Mouse (Mus musculus) hindbrain, embryonic 16.5 days (tissue): Measurements from ENCODE around the gene R3hdm4. TPM values are rescaled to one million over a fixed set of nuclear protein-coding genes. Genes with fewer than 3 reads are reported as not detected.
A peak's percentile ranks its signal among the peaks of the same experiment; 100 is the strongest.

ENCODE experiments used
- ATAC-seq: fragments of 200-750 bp; cut with Nextera tagmentation; 2 replicates; pipeline ENCODE4 v1.8.0; 2017; ENCODE audit warnings: moderate TSS enrichment, moderate library complexity
- H3K27ac ChIP-seq: fragments of 300-500 bp; sonication (generic); 2 replicates; pipeline ENCODE4 v1.5.1; 2014; ENCODE audit warnings: low read depth, mild to moderate bottlenecking, control low read depth, low read length, moderate library complexity
- H3K27me3 ChIP-seq: fragments of 300-500 bp; sonication (generic); replicated peaks from 2 replicates; pipeline ENCODE4 v1.6.1; 2014; ENCODE audit warnings: low read length; ENCODE audit not compliant: control insufficient read depth, insufficient read depth
- H3K36me3 ChIP-seq: fragments of 300-500 bp; sonication (generic); 2 replicates; pipeline ENCODE4 v1.6.1; 2014; ENCODE audit warnings: mild to moderate bottlenecking, low read length, moderate library complexity, mixed read lengths; ENCODE audit not compliant: control insufficient read depth, insufficient read depth
- H3K4me1 ChIP-seq: fragments of 300-500 bp; sonication (generic); 2 replicates; pipeline ENCODE4 v1.6.1; 2014; ENCODE audit warnings: low read depth, low read length; ENCODE audit not compliant: control insufficient read depth, insufficient read depth
- H3K4me2 ChIP-seq: fragments of 300-500 bp; sonication (generic); 2 replicates; pipeline ENCODE4 v1.6.1; 2014; ENCODE audit warnings: mild to moderate bottlenecking, low read length, control low read depth, moderate library complexity
- H3K4me3 ChIP-seq: fragments of 300-500 bp; sonication (generic); 2 replicates; pipeline ENCODE4 v1.5.1; 2014; ENCODE audit warnings: mild to moderate bottlenecking, low read length, control low read depth, moderate library complexity
- H3K9ac ChIP-seq: fragments of 300-500 bp; sonication (generic); 2 replicates; pipeline ENCODE4 v1.6.1; 2014; ENCODE audit warnings: low read depth, mild to moderate bottlenecking, control low read depth, low read length, moderate library complexity
- H3K9me3 ChIP-seq: fragments of 300-500 bp; sonication (generic); 2 replicates; pipeline ENCODE4 v1.6.1; 2014; ENCODE audit warnings: mild to moderate bottlenecking, low read length, moderate library complexity; ENCODE audit not compliant: control insufficient read depth
- WGBS: fragments of 180-500 bp; shearing (Covaris S2); extraction: QIAGEN DNeasy Blood & Tissue Kit; methylation state at CpG from one replicate; pipeline ENCODE4 v1.1.7; 2014; 5-methylcytosine and 5-hydroxymethylcytosine counted together
- polyA plus RNA-seq: library from polyadenylated mRNA; unstranded; fragments of >200 nt; fragmentation: Nextera tagmentation; extraction: Ambion mirVana; gene quantifications from 2 replicates; pipeline ENCODE4 v1.2.1, GENCODE M21; 2015

Gene R3hdm4
- polyA plus RNA-seq, 1 experiment from 2014 or later: 300 TPM

DNA sequence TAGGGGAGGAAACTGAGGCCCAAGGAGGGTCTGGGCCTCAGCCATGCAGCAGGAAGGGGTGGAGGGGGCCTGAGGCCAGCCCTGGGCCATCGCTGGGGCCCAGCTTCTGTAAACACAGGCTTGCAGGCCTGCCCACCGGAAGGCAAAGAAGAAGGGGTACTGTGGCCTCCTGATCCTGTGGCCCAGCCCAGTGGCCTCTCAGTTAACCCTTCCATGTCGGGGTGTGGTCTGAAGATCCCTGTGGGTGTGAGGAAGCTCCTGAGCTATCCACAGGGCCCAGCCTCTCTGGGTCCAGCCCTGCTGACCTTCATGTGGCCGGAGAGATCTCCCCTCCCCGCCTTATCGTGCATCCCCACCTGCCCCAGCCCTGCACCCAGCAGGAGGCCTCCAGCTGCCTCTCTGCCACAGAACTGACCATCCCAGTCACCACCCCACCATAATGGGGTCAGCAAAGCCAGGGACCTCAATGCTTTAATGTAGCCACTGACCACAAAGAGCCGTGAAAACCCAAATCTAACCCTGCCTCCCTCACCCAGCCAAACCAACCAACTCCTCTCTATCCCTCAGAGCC, 25.8 kb upstream of the R3hdm4 start:
- Histone ChIP-seq H3K9ac (no peak overlapping the region; the same call in 1 of the 2 replicates), H3K4me1 (peaks cover 4% of the 10 kb centered on the region; the same call in 1 of the 2 replicates), H3K4me2 (no peak overlapping the region), H3K4me3 (no peak overlapping the region), H3K36me3 (peaks cover 13% of the 10 kb centered on the region; the same call in 1 of the 2 replicates), H3K27ac (no peak overlapping the region), H3K9me3 (no peaks in the 10 kb centered on the region), H3K27me3 (no peaks in the 10 kb centered on the region)
- 15% methylated on average over 7 of the region's 7 CpGs for WGBS
- ATAC-seq: no peak

DNA sequence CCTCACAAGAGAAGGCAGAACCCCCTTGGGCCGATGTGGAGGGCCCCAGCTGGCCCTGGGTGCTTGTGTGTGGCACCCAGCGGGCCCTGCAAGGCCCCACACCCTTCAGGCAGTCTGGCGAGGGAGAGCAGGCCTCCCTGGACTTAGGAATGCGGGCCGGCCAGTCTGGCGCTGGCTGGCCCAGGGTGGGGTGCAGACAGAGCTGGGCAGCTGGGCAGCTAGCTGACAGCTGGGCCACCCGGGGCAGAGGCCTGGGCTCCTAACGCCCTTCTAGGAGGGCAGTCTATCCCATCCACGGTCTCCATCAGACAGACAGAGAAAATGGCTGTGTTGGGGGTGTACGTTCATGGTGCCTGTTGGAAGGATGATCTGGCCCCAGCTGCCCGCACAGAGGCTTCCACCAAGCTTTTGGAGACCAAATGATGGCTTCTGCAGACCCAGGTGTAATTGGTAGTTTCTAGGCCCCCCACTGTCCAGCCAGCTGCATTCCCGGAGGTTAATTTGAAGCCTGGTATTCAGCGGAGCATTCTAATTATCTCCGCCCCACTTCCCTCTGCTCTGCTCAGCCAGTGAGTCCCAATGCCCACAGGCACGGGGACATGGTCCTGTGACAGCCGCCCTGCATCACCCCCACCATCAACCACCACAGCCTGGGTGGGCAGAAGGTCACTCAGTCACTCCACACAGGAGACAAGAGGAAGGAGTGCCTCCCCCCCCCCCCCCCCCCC, 24.7 kb upstream of the R3hdm4 start:
- WGBS: 19% methylated on average over 16 of the region's 16 CpGs
- Histone ChIP-seq H3K9me3 (no peaks in the 10 kb centered on the region), H3K4me1 (peaks cover 4% of the 10 kb centered on the region; the same call in 1 of the 2 replicates), H3K9ac (0 out of 2 replicates have a peak overlapping the region, but pooled peaks have one; percentile 22), H3K4me2 (no peak overlapping the region), H3K27ac (peak overlapping the region; percentile 39; the same call in 1 of the 2 replicates), H3K27me3 (no peaks in the 10 kb centered on the region), H3K36me3 (peaks cover 7% of the 10 kb centered on the region; the same call in 1 of the 2 replicates), H3K4me3 (no peak overlapping the region)
- 0 out of 2 replicates have a peak, but pooled peaks have one; percentile 21 for ATAC-seq

DNA sequence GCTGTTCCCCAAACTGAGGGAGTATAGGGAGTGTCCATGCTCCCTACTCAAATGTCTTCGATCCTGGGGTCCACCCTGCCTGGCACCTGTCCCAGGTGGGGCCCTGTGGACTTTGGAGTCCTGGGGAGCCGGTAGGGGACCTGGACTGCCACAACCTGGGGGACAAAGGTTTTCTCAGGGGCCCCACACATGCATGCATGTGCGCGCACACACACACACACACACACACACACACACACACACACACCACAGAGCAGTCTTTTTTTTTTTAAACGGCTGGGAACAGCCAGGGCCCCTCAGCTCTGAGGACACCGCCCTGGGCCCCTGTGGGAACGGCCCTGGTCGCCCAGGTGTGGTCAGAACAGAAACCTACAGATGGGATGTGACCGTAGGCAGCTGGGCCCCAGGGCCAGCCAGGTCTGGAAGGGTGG, 22.5 kb upstream of the R3hdm4 start:
- no peak overlapping the region for H3K9ac ChIP-seq
- no peak for ATAC-seq
- H3K27me3 ChIP-seq: no peaks in the 10 kb centered on the region
- H3K36me3 ChIP-seq: 0 out of 2 replicates have a peak, but pooled peaks cover 2% of the 10 kb centered on the region
- no peaks in the 10 kb centered on the region for H3K9me3 ChIP-seq
- no peak overlapping the region for H3K27ac ChIP-seq
- peaks cover 4% of the 10 kb centered on the region; the same call in 1 of the 2 replicates for H3K4me1 ChIP-seq
- 80% methylated on average over 9 of the region's 9 CpGs for WGBS
- H3K4me2 ChIP-seq: no peak overlapping the region
- no peak overlapping the region for H3K4me3 ChIP-seq

DNA sequence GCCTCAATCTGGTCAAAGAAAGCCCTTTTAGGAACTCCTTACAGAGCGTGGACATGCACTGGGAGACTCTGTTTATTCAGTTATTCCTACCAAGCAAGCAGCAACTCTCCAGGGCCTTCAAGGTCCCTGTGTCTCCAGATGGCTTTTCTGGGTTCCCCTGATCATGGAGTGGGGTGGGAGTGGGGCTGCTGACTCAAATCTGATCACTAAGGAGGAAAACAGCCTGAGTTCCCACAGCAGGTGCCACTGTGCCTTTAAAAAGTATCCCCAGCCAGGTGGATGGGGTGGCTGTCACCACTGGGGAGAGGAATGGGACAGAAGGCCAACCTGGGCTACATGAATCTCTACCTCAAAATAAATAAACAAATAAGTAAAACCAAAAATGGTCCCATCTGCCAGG, 22.0 kb upstream of the R3hdm4 start:
- Histone ChIP-seq H3K27me3 (no peaks in the 10 kb centered on the region), H3K9me3 (no peaks in the 10 kb centered on the region), H3K36me3 (0 out of 2 replicates have a peak, but pooled peaks cover 2% of the 10 kb centered on the region), H3K4me1 (peaks cover 4% of the 10 kb centered on the region; the same call in 1 of the 2 replicates), H3K27ac (no peak overlapping the region), H3K4me3 (no peak overlapping the region), H3K9ac (no peak overlapping the region), H3K4me2 (no peak overlapping the region)
- ATAC-seq: no peak
- WGBS: 85% methylated on average over 1 of the region's 1 CpGs

DNA sequence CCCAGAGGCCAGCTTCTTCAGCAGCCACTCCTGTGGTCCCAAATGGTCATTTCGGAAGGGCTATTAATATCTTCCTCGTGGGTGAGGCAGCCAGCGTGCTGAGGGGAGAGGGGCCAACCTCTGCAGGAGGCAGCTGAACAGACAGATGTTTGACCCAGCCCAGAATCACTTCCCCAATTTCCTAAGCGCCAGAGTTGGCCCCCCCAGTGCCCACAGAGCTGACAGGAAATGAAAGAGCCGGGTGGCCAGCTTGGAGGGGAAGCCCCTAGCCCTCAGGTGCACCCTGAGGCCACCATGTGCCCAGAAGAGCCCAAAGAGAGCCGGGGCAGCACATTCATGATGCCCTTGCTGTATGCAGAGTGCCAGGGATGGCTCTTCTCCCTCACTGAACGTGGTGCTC, 19.7 kb upstream of the R3hdm4 start:
- 67% methylated on average over 7 of the region's 7 CpGs for WGBS
- H3K27ac ChIP-seq: no peak overlapping the region

DNA sequence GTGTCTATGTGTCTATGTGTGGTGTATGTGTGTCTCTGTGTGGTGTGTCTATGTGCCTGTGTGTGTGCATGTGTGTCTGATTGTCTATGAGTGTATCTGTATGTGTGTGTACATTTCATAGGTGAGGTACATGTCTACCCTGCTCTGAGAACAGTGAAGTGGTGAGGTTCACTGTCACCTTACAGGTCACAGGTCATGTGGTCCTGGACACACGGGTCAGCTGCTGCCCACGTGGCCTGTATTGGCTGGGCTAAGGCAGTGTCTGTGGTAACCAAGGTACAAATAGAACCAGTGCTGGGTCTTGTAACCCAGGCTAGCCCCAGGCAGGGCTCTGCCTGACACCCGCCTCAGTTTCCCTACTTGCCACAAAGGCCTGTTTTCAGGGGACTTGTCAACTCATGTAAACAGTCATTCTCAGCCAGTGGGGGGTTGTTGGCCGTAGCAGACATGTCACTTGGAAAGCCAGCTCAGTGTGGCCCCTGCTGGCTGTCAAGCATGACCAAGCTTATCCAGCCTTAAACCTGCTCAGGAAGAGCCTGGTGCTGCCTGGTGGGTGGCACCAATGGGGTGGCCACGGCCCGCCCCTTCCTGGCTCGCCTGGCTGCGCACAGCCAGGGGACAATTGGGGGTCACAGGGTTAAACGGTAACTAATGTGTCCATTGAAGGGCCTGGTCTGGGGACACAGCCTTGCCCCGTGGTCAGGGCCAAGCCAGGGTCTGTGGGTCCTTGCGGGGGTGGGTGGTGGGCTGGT, 16.9 kb upstream of the R3hdm4 start:
- Histone ChIP-seq H3K9ac (no peak overlapping the region), H3K9me3 (no peaks in the 10 kb centered on the region), H3K27me3 (no peaks in the 10 kb centered on the region), H3K4me3 (no peak overlapping the region), H3K4me2 (no peak overlapping the region), H3K27ac (no peak overlapping the region), H3K4me1 (peaks cover 30% of the 10 kb centered on the region), H3K36me3 (no peaks in the 10 kb centered on the region)
- no peak for ATAC-seq
- 43% methylated on average over 10 of the region's 11 CpGs for WGBS

More for the DNA sequence above, 19.7 kb upstream of the R3hdm4 start:
- Histone ChIP-seq H3K9ac (no peak overlapping the region), H3K27me3 (no peaks in the 10 kb centered on the region), H3K4me1 (peaks cover 14% of the 10 kb centered on the region), H3K36me3 (no peaks in the 10 kb centered on the region), H3K9me3 (no peaks in the 10 kb centered on the region), H3K4me2 (no peak overlapping the region), H3K4me3 (no peak overlapping the region)
- ATAC-seq: no peak

DNA sequence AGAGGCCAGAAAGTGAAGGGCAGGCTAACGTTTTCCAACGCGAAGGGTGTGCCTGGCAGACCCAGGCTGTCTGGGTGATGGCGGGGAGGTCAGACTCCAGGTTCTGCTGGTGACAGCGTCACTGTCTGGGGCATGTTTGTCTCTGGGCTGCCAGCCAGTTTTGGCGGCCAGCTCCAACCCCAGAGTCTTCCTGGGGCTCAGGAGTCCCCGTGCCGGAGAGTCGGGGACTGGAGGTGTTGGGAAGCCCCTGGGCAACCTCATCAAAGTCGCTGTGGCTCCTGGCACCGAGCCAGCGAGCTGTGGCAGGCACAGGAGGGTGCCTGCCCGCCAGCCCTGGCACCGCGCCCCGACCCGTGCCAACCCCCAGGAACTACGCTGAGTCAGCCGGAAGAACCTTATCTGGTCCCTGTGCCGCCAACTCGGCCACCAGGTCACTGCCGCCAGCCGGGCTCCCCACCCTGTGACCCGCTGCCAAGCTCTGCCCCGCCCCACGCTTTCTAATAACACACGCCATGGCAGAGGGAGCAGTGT, 16.0 kb upstream of the R3hdm4 start:
- 42% methylated on average over 20 of the region's 27 CpGs for WGBS
- no peak; the same call in 1 of the 2 replicates for ATAC-seq
- H3K9me3 ChIP-seq: no peaks in the 10 kb centered on the region
- no peaks in the 10 kb centered on the region for H3K36me3 ChIP-seq
- peak overlapping the region; percentile 23; the same call in 1 of the 2 replicates for H3K9ac ChIP-seq
- H3K4me3 ChIP-seq: no peak overlapping the region
- no peaks in the 10 kb centered on the region for H3K27me3 ChIP-seq
- H3K4me1 ChIP-seq: peaks cover 37% of the 10 kb centered on the region
- peak overlapping the region; percentile 36 for H3K4me2 ChIP-seq
- no peak overlapping the region; the same call in 1 of the 2 replicates for H3K27ac ChIP-seq

DNA sequence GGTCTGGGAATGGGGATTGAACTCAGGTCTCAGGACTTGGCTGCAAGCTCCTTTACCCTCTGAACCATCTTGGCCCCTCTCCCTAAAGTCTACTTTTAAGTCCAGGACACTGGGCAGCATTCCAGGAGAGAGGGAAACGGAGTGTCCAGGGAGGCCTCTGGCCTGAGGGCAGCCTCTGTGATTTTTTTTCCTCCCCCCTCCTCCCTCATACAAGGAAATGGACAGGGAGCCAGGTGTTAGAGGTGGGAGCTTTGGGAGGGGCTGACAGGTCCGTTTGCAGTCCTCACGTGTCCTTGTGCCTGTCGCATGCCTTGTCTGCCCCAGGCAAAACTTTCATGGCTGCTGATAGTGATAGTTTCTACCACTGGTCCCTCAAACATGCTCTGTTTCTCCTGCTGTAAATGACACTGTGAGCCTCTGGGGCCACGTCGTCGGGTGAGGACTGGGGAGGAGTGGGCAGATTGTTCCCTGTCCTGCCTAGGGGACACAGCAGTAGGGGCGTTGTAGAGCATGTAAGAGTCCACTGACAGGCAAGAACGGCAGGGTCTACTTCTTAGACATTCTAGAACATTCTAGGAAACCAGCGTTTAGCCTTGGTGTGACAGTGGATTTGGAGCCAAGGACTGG, 15.4 kb upstream of the R3hdm4 start:
- H3K4me2 ChIP-seq: no peak overlapping the region
- no peak for ATAC-seq
- H3K36me3 ChIP-seq: 0 out of 2 replicates have a peak, but pooled peaks cover 1% of the 10 kb centered on the region
- H3K27ac ChIP-seq: no peak overlapping the region; the same call in 1 of the 2 replicates
- peaks cover 40% of the 10 kb centered on the region for H3K4me1 ChIP-seq
- H3K4me3 ChIP-seq: no peak overlapping the region
- H3K9ac ChIP-seq: no peak overlapping the region
- no peaks in the 10 kb centered on the region for H3K27me3 ChIP-seq
- 63% methylated on average over 10 of the region's 10 CpGs for WGBS
- no peaks in the 10 kb centered on the region for H3K9me3 ChIP-seq
